Mouse (Mus musculus) lung, embryonic 16.5 days (tissue): ENCODE measurements at regions not wholly inside any gene's neighbourhood (a gene's known extent, or its start where the extent isn't known, plus 50 kb on each side); places are given as distances from the start of the nearest gene placed in this dataset.

Source experiments
- ATAC-seq: fragments of 200-750 bp; cut with Nextera tagmentation; 2 replicates; pipeline ENCODE4 v1.8.0; 2017; ENCODE audit warnings: low read depth, mild to moderate bottlenecking, moderate library complexity
- H3K27ac ChIP-seq: fragments of 300-500 bp; sonication (generic); 2 replicates; pipeline ENCODE4 v1.5.1; 2014; ENCODE audit warnings: mild to moderate bottlenecking, control low read depth, low read length
- H3K27me3 ChIP-seq: fragments of 300-500 bp; sonication (generic); 2 replicates; pipeline ENCODE4 v1.6.1; 2014; ENCODE audit warnings: low read depth, low read length, mixed read lengths; ENCODE audit not compliant: control insufficient read depth, insufficient read depth
- H3K36me3 ChIP-seq: fragments of 300-500 bp; sonication (generic); 2 replicates; pipeline ENCODE4 v1.6.1; 2014; ENCODE audit warnings: low read length; ENCODE audit not compliant: control insufficient read depth, insufficient read depth
- H3K4me1 ChIP-seq: fragments of 300-500 bp; sonication (generic); replicated peaks from 2 replicates; pipeline ENCODE4 v1.6.1; 2014; ENCODE audit warnings: low read length, mixed read lengths; ENCODE audit not compliant: control insufficient read depth, insufficient read depth
- H3K4me2 ChIP-seq: fragments of 300-500 bp; sonication (generic); 2 replicates; pipeline ENCODE4 v1.6.1; 2014; ENCODE audit warnings: low read depth, low read length, control low read depth
- H3K4me3 ChIP-seq: fragments of 300-500 bp; sonication (generic); 2 replicates; pipeline ENCODE4 v1.5.1; 2014; ENCODE audit warnings: mild to moderate bottlenecking, low read length, control low read depth
- H3K9ac ChIP-seq: fragments of 300-500 bp; sonication (generic); 2 replicates; pipeline ENCODE4 v1.6.1; 2014; ENCODE audit warnings: low read length, control low read depth
- H3K9me3 ChIP-seq: fragments of 300-500 bp; sonication (generic); 2 replicates; pipeline ENCODE4 v1.6.1; 2016; ENCODE audit warnings: low read length; ENCODE audit not compliant: control insufficient read depth
- WGBS: fragments of 180-500 bp; shearing (Covaris S2); extraction: QIAGEN DNeasy Blood & Tissue Kit; methylation state at CpG from one replicate; pipeline ENCODE4 v1.1.7; 2014; 5-methylcytosine and 5-hydroxymethylcytosine counted together

- ATAC-seq: 0 out of 2 replicates have a peak, but pooled peaks have one; percentile 17
- no peaks in the 10 kb centered on the region for H3K9me3 ChIP-seq
- H3K27me3 ChIP-seq: no peaks in the 10 kb centered on the region
- no peak overlapping the region for H3K27ac ChIP-seq
- peaks cover 2% of the 10 kb centered on the region; the same call in 1 of the 2 replicates for H3K4me1 ChIP-seq
- no peak overlapping the region for H3K9ac ChIP-seq
- no peak overlapping the region for H3K4me2 ChIP-seq
- 67% methylated on average over 2 of the region's 2 CpGs for WGBS
- no peak overlapping the region for H3K4me3 ChIP-seq
- no peaks in the 10 kb centered on the region for H3K36me3 ChIP-seq
These were observed 320.4 kb downstream of the Fgf9 start for GRCm38 (mm10) chr14:58390741-58391140.

- H3K4me2 ChIP-seq: no peak overlapping the region
- no peak overlapping the region for H3K9ac ChIP-seq
- no peak overlapping the region for H3K4me3 ChIP-seq
- H3K36me3 ChIP-seq: no peaks in the 10 kb centered on the region
- 77% methylated on average over 9 of the region's 9 CpGs for WGBS
- no peaks in the 10 kb centered on the region; the same call in 1 of the 2 replicates for H3K4me1 ChIP-seq
- no peaks in the 10 kb centered on the region for H3K9me3 ChIP-seq
- ATAC-seq: no peak
- H3K27me3 ChIP-seq: no peaks in the 10 kb centered on the region
- no peak overlapping the region for H3K27ac ChIP-seq
These were observed 317.1 kb downstream of the Fgf9 start for GRCm38 (mm10) chr14:58387348-58388000.

- Histone ChIP-seq H3K36me3 (no peaks in the 10 kb centered on the region), H3K4me1 (no peaks in the 10 kb centered on the region), H3K4me3 (no peak overlapping the region), H3K27ac (no peak overlapping the region), H3K9ac (no peak overlapping the region), H3K27me3 (no peaks in the 10 kb centered on the region), H3K4me2 (no peak overlapping the region), H3K9me3 (no peaks in the 10 kb centered on the region; the same call in 1 of the 2 replicates)
- no peak for ATAC-seq
These were observed 304.7 kb downstream of the Fgf9 start for GRCm38 (mm10) chr14:58375056-58375455.

GRCm38 (mm10) chr14:58356824-58357223 is 286.5 kb downstream of the Fgf9 start:
- Histone ChIP-seq H3K9ac (no peak overlapping the region), H3K36me3 (no peaks in the 10 kb centered on the region), H3K27me3 (no peaks in the 10 kb centered on the region), H3K4me3 (no peak overlapping the region), H3K27ac (no peak overlapping the region), H3K4me1 (0 out of 2 replicates have a peak, but pooled peaks cover 6% of the 10 kb centered on the region), H3K4me2 (no peak overlapping the region), H3K9me3 (no peaks in the 10 kb centered on the region)
- 86% methylated on average over 2 of the region's 2 CpGs for WGBS
- no peak for ATAC-seq

GRCm38 (mm10) chr14:58352986-58353385 is 282.6 kb downstream of the Fgf9 start:
- H3K27ac ChIP-seq: no peak overlapping the region
- H3K9me3 ChIP-seq: no peaks in the 10 kb centered on the region
- no peak overlapping the region for H3K4me2 ChIP-seq
- no peaks in the 10 kb centered on the region for H3K27me3 ChIP-seq
- no peak overlapping the region for H3K4me3 ChIP-seq
- no peaks in the 10 kb centered on the region for H3K36me3 ChIP-seq
- H3K4me1 ChIP-seq: 0 out of 2 replicates have a peak, but pooled peaks cover 6% of the 10 kb centered on the region
- no peak overlapping the region for H3K9ac ChIP-seq
- ATAC-seq: no peak

GRCm38 (mm10) chr14:58336148-58336547 is 265.8 kb downstream of the Fgf9 start:
- no peak overlapping the region for H3K27ac ChIP-seq
- no peaks in the 10 kb centered on the region for H3K9me3 ChIP-seq
- WGBS: 89% methylated on average over 14 of the region's 14 CpGs
- H3K4me1 ChIP-seq: no peaks in the 10 kb centered on the region
- ATAC-seq: no peak
- H3K9ac ChIP-seq: no peak overlapping the region
- no peaks in the 10 kb centered on the region for H3K36me3 ChIP-seq
- no peak overlapping the region for H3K4me2 ChIP-seq
- H3K4me3 ChIP-seq: no peak overlapping the region
- no peaks in the 10 kb centered on the region for H3K27me3 ChIP-seq

- ATAC-seq: no peak
- Histone ChIP-seq H3K4me2 (no peak overlapping the region), H3K4me1 (no peaks in the 10 kb centered on the region), H3K9me3 (no peaks in the 10 kb centered on the region), H3K27ac (no peak overlapping the region), H3K4me3 (no peak overlapping the region), H3K9ac (no peak overlapping the region), H3K36me3 (no peaks in the 10 kb centered on the region), H3K27me3 (no peaks in the 10 kb centered on the region)
- 74% methylated on average over 6 of the region's 6 CpGs for WGBS
These were observed 252.8 kb downstream of the Fgf9 start for GRCm38 (mm10) chr14:58323164-58323563.

GRCm38 (mm10) chr14:58322461-58322860 is 252.1 kb downstream of the Fgf9 start:
- peaks cover 5% of the 10 kb centered on the region; the same call in 1 of the 2 replicates for H3K4me1 ChIP-seq
- no peak overlapping the region for H3K9ac ChIP-seq
- no peak overlapping the region for H3K4me3 ChIP-seq

GRCm38 (mm10) chr14:58321875-58322274 is 251.5 kb downstream of the Fgf9 start:
- Histone ChIP-seq H3K4me1 (peaks cover 5% of the 10 kb centered on the region; the same call in 1 of the 2 replicates), H3K36me3 (no peaks in the 10 kb centered on the region), H3K27me3 (no peaks in the 10 kb centered on the region), H3K9ac (no peak overlapping the region), H3K9me3 (no peaks in the 10 kb centered on the region), H3K4me2 (no peak overlapping the region), H3K4me3 (no peak overlapping the region), H3K27ac (no peak overlapping the region)
- WGBS: 79% methylated on average over 10 of the region's 10 CpGs
- no peak for ATAC-seq

More at GRCm38 (mm10) chr14:58322461-58322860, 252.1 kb downstream of the Fgf9 start:
- H3K9me3 ChIP-seq: no peaks in the 10 kb centered on the region
- WGBS: 67% methylated on average over 4 of the region's 4 CpGs
- no peaks in the 10 kb centered on the region for H3K36me3 ChIP-seq
- no peaks in the 10 kb centered on the region for H3K27me3 ChIP-seq
- no peak overlapping the region for H3K27ac ChIP-seq
- H3K4me2 ChIP-seq: no peak overlapping the region
- no peak for ATAC-seq
